Mouse (Mus musculus) embryonic facial prominence, embryonic 10.5 days (tissue): Measurements from ENCODE around the gene Sac3d1. TPM values are rescaled to one million over a fixed set of nuclear protein-coding genes. Genes with fewer than 3 reads are reported as not detected.

Experiments used
- DNase-seq: peaks from one replicate; pipeline ENCODE4 v3.0.0-alpha.2; 2017; ENCODE audit warnings: low spot score
- H3K27ac ChIP-seq: fragments of 300-500 bp; sonication (generic); replicated peaks from 2 replicates; pipeline ENCODE4 v1.5.1; 2016; ENCODE audit warnings: mild to moderate bottlenecking
- H3K27me3 ChIP-seq: fragments of 300-500 bp; sonication (generic); replicated peaks from 2 replicates; pipeline ENCODE4 v1.6.1; 2016; ENCODE audit warnings: low read depth, mild to moderate bottlenecking; ENCODE audit not compliant: poor library complexity, severe bottlenecking
- H3K36me3 ChIP-seq: fragments of 300-500 bp; sonication (generic); replicated peaks from 2 replicates; pipeline ENCODE4 v1.6.1; 2016; ENCODE audit warnings: mild to moderate bottlenecking, moderate library complexity
- H3K4me1 ChIP-seq: fragments of 300-500 bp; sonication (generic); 2 replicates; pipeline ENCODE4 v1.6.1; 2016
- H3K4me3 ChIP-seq: fragments of 300-500 bp; sonication (generic); 2 replicates; pipeline ENCODE4 v1.5.1; 2016; ENCODE audit warnings: mild to moderate bottlenecking, moderate library complexity
- H3K9me3 ChIP-seq: fragments of 300-500 bp; sonication (generic); 2 replicates; pipeline ENCODE4 v1.6.1; 2016; ENCODE audit warnings: mild to moderate bottlenecking
- WGBS: fragments of 180-500 bp; shearing (Covaris S2); methylation state at CpG from one replicate; pipeline ENCODE4 v1.1.7; 2016; 5-methylcytosine and 5-hydroxymethylcytosine counted together
- polyA plus RNA-seq: library from polyadenylated mRNA; unstranded; fragments of >200 nt; fragmentation: Nextera tagmentation; extraction: Ambion mirVana; gene quantifications from 2 replicates; pipeline ENCODE4 v1.2.1, GENCODE M21; 2016

Gene Sac3d1
- polyA plus RNA-seq, 1 experiment from 2014 or later = 67.7 TPM

DNA sequence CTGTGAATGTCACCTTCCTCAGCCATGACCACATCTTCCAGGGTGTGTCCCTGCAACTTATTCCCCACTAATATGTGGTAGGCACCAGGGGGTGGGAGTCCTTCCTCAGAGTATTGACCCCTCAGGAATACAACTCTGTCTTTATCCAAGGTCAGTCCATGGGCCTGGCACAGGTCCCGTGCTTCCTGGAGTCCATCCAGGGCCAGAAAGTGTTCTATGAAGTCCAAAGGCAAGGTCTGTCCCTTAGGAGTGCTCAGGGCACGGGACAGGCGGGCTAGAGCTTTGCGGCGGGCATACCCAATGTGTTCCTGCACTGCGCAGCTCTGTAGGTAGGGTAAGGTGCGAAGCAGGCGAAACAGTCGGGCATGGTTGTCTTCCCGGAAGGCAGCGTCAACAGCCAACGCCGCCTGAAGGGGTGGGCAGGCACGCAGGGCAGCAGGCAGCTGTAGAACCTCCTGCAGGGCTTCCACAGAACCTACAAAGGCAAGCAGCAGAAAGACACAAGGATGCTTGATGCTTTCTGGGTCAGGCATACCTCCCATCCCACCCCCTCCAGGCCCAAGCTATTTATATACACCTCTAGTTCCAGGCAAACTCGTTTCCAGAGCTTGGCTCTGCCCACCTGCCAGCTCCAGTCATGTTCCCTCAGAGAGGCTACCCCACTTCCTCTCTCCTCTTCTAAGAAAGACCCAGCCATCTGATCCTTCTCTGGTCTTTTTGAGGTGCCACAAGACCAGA, 2.2 kb downstream of the Sac3d1 start:
- H3K27me3 ChIP-seq = no peaks in the 10 kb centered on the region

DNA sequence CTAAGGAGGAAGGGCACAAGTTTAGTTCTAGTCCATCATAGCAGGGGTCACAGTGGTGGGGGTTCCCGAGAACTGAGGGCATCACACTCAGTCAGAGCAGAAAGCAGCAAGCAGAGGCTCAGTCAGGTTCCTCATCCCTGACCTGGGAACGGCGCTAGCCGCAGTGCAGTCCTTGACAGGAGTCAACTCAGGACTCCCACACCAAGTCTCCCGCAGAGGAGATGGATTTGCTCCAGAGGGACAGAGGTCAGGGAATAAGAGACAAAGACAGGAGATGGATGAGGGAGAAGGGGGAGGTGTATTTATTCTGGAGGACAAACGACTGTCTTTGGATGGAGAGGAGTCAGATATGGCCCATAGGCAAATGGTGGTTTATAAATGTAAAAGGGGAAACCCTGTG, 5.3 kb downstream of the Sac3d1 start:
- Histone ChIP-seq H3K27ac (no peak overlapping the region), H3K27me3 (no peaks in the 10 kb centered on the region), H3K9me3 (no peaks in the 10 kb centered on the region), H3K4me1 (peaks cover 13% of the 10 kb centered on the region), H3K4me3 (no peak overlapping the region), H3K36me3 (peaks cover 64% of the 10 kb centered on the region)
- DNase-seq = no peak
- 75% methylated on average over 6 of the region's 6 CpGs for WGBS

More for the DNA sequence above, 2.2 kb downstream of the Sac3d1 start:
- WGBS = 89% methylated on average over 15 of the region's 15 CpGs
- Histone ChIP-seq H3K9me3 (no peaks in the 10 kb centered on the region), H3K36me3 (peaks cover 60% of the 10 kb centered on the region), H3K4me1 (peaks cover 30% of the 10 kb centered on the region), H3K4me3 (peak overlapping the region; percentile 94), H3K27ac (no peak overlapping the region)
- DNase-seq = no peak

GRCm38 (mm10) chr19:6105586-6105985, 12.9 kb downstream of the Sac3d1 start, which contains the start of gene Naaladl1:
TSS of gene Naaladl1 (plus strand) at chr19:6105782.
- DNase-seq = no peak
- Histone ChIP-seq H3K27me3 (no peaks in the 10 kb centered on the region), H3K4me3 (0 out of 2 replicates have a peak within 1 kb of the TSS, but pooled peaks have one; percentile 8), H3K4me1 (peaks cover 25% of the 10 kb centered on the region), H3K27ac (no peak within 1 kb of the TSS), H3K36me3 (0 out of 2 replicates have a peak, but pooled peaks cover 11% of the 10 kb centered on the region), H3K9me3 (no peaks in the 10 kb centered on the region)
- 87% methylated on average over 7 of the region's 7 CpGs for WGBS

GRCm38 (mm10) chr19:6104476-6104875, 14.0 kb downstream of the Sac3d1 start:
- 83% methylated on average over 4 of the region's 4 CpGs for WGBS
- no peak for DNase-seq
- Histone ChIP-seq H3K4me3 (no peak overlapping the region), H3K36me3 (peaks cover 21% of the 10 kb centered on the region), H3K9me3 (no peaks in the 10 kb centered on the region), H3K4me1 (peaks cover 27% of the 10 kb centered on the region), H3K27ac (no peak overlapping the region), H3K27me3 (no peaks in the 10 kb centered on the region)

- no peak overlapping the region for H3K4me3 ChIP-seq
- no peaks in the 10 kb centered on the region for H3K27me3 ChIP-seq
- H3K9me3 ChIP-seq = no peaks in the 10 kb centered on the region
- peaks cover 35% of the 10 kb centered on the region for H3K36me3 ChIP-seq
- no peak for DNase-seq
- H3K4me1 ChIP-seq = peaks cover 27% of the 10 kb centered on the region
- 80% methylated on average over 6 of the region's 6 CpGs for WGBS
- peak overlapping the region; percentile 70 for H3K27ac ChIP-seq
These were observed 16.1 kb downstream of the Sac3d1 start for GRCm38 (mm10) chr19:6102169-6102853.

DNA sequence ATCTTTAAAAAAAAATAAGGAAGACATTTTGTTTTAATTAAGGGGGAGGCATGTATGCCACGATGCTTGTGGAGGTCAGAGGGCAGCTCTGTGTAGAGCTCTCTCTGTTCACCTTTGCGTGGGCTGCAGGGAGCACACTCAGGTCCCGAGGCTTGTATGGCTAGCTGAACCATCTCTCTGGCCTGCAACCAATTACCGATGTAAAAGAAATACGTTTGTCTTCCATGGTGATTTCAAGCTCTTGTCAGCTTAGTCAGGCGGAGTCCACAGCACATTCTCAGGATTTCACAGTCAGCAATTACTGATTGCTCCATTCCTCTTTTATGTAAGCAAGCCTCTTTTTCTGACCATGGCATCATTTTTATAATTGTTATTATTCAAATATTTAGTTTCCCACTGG, 17.3 kb downstream of the Sac3d1 start:
- 32% methylated on average over 6 of the region's 6 CpGs for WGBS
- H3K9me3 ChIP-seq = no peaks in the 10 kb centered on the region

DNA sequence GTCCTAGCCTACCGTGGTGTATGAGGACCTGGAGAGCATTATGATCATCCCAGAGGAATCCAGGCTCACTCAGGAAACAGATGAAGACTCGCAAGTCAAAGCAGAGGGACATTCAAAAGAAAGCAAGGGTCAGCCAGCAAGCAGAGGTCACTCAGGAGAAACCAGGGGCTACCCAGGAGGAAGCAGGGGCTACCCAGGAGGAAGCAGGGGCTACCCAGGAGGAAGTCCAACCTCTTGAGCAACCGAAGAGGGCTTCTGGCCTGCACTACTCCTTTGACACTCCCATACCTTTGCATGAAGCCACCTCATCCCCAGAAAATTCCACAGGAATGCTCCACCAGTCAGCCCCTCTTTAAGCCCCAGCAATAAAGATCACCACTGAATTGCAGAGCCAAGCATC, 20.6 kb downstream of the Sac3d1 start:
- peaks cover 73% of the 10 kb centered on the region for H3K36me3 ChIP-seq
- WGBS = 92% methylated on average over 3 of the region's 3 CpGs

More for the DNA sequence above, 17.3 kb downstream of the Sac3d1 start:
- Histone ChIP-seq H3K4me3 (no peak overlapping the region), H3K27ac (no peak overlapping the region; the same call in 1 of the 2 replicates), H3K36me3 (peaks cover 45% of the 10 kb centered on the region), H3K4me1 (peaks cover 21% of the 10 kb centered on the region), H3K27me3 (no peaks in the 10 kb centered on the region)
- peak; percentile 26 for DNase-seq

GRCm38 (mm10) chr19:6094119-6094518, 24.3 kb downstream of the Sac3d1 start, which contains the start of gene AC131692.1:
TSS of gene AC131692.1 (plus strand) at chr19:6094419.
- no peak for DNase-seq
- 95% methylated on average over 7 of the region's 7 CpGs for WGBS
- H3K4me1 ChIP-seq = no peaks in the 10 kb centered on the region
- no peaks in the 10 kb centered on the region for H3K9me3 ChIP-seq
- no peak within 1 kb of the TSS for H3K27ac ChIP-seq
- no peak within 1 kb of the TSS for H3K4me3 ChIP-seq
- no peaks in the 10 kb centered on the region for H3K27me3 ChIP-seq
- peaks cover 97% of the 10 kb centered on the region for H3K36me3 ChIP-seq

More for the DNA sequence above, 20.6 kb downstream of the Sac3d1 start:
- H3K4me1 ChIP-seq = peaks cover 15% of the 10 kb centered on the region
- no peak for DNase-seq
- H3K27ac ChIP-seq = no peak overlapping the region
- no peak overlapping the region for H3K4me3 ChIP-seq
- H3K9me3 ChIP-seq = no peaks in the 10 kb centered on the region
- H3K27me3 ChIP-seq = no peaks in the 10 kb centered on the region

DNA sequence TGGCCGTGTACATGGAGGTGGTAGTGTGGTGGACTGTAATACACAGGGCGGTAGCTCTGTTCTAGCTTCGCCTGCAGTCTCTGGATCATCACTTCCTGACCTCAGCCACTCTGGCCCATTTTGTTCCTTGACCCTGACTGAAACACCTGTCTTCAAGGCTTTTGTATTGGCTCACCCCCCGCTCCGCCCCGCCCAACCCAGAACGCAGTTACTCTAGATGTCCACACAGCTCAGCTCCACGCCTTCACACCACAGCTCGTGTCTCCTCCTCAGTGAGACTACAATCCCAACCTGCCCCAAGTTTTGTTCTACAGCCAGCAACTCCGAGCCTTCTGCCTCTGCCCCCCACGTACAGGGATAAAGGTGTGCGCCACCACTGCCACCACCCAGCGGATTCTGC, 29.6 kb downstream of the Sac3d1 start:
- H3K4me1 ChIP-seq = peaks cover 18% of the 10 kb centered on the region
- no peak overlapping the region for H3K27ac ChIP-seq
- H3K4me3 ChIP-seq = no peak overlapping the region
- 94% methylated on average over 13 of the region's 13 CpGs for WGBS
- no peak for DNase-seq
- peaks cover 78% of the 10 kb centered on the region for H3K36me3 ChIP-seq
- H3K9me3 ChIP-seq = no peaks in the 10 kb centered on the region
- no peaks in the 10 kb centered on the region for H3K27me3 ChIP-seq

GRCm38 (mm10) chr19:6085417-6085879, 33.0 kb downstream of the Sac3d1 start:
- H3K36me3 ChIP-seq = peaks cover 77% of the 10 kb centered on the region

GRCm38 (mm10) chr19:6084478-6085248, 33.8 kb downstream of the Sac3d1 start, which contains the start of the genes Zfpl1 and Cdca5:
TSS of gene Zfpl1 (minus strand) at chr19:6084956.
TSS of gene Cdca5 (plus strand) at chr19:6084983.
- WGBS = under 1% methylated on average over 58 of the region's 58 CpGs
- peak; percentile 98 for DNase-seq
- Histone ChIP-seq H3K4me1 (peaks cover 24% of the 10 kb centered on the region), H3K4me3 (peak within 1 kb of the TSS; percentile 90), H3K27me3 (no peaks in the 10 kb centered on the region), H3K36me3 (peaks cover 77% of the 10 kb centered on the region), H3K9me3 (no peaks in the 10 kb centered on the region), H3K27ac (peak within 1 kb of the TSS; percentile 90)

More at GRCm38 (mm10) chr19:6085417-6085879, 33.0 kb downstream of the Sac3d1 start:
- WGBS = under 1% methylated on average over 17 of the region's 17 CpGs
- Histone ChIP-seq H3K4me3 (peak overlapping the region; percentile 90), H3K27me3 (no peaks in the 10 kb centered on the region), H3K4me1 (peaks cover 24% of the 10 kb centered on the region), H3K27ac (peak overlapping the region; percentile 90), H3K9me3 (no peaks in the 10 kb centered on the region)
- DNase-seq = peak; percentile 83

DNA sequence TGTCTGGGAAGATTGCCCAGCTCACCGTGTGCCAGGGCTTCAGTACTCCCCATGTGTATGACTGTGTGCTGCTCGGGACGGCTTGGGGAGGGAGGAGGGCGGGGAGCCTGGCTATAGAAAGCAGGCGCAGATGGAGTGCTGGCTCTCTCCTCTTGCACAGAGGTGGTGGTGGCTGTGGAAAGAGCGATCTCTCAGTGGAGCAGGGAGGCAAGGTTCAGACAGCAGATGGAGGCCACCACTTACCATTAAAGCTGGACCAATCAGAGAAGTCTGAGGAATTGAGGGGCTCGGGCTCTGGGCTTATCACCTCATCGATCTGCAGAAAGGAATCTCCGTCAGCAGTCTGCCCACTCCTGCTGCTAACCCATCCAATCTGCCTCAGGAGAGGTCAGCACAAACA, 36.3 kb downstream of the Sac3d1 start, which contains the start of gene Gm28374:
Gene Gm28374 (minus strand): TSS at position 101 of the 400 bp plus-strand sequence.
- H3K27ac ChIP-seq = no peak within 1 kb of the TSS
- H3K4me1 ChIP-seq = peaks cover 31% of the 10 kb centered on the region
- WGBS = 90% methylated on average over 9 of the region's 9 CpGs
- no peaks in the 10 kb centered on the region for H3K9me3 ChIP-seq
- DNase-seq = no peak
- peak within 1 kb of the TSS; percentile 14; the same call in 1 of the 2 replicates for H3K4me3 ChIP-seq
- peaks cover 57% of the 10 kb centered on the region for H3K36me3 ChIP-seq
- no peaks in the 10 kb centered on the region for H3K27me3 ChIP-seq
